Mouse (Mus musculus) MEL (cell line): ENCODE data around the gene Cntrl.

ENCODE experiments used
- CTCF ChIP-seq, 3 experiments: IDR thresholded peaks in 2 of 3; conservative IDR thresholded peaks in 1 of 3; 2 replicates each; pipeline ENCODE4 v1.5.1; 2011 to 2012; ENCODE audit warnings: low read length in 3 of 3, low read depth in 2 of 3, mild to moderate bottlenecking in 2 of 3, improper control_type of control experiment in 1 of 3, inconsistent platforms in 1 of 3, mixed read lengths in 1 of 3, moderate library complexity in 1 of 3; ENCODE audit not compliant: control insufficient read depth in 1 of 3, insufficient read depth in 1 of 3, poor library complexity in 1 of 3, severe bottlenecking in 1 of 3
- E2F4 ChIP-seq: IDR thresholded peaks from 2 replicates; pipeline ENCODE4 v1.6.1; 2011; ENCODE audit warnings: low read depth, low read length, improper control_type of control experiment, borderline replicate concordance
- EP300 ChIP-seq, 2 experiments: IDR thresholded peaks; 2 replicates each; pipeline ENCODE4 v1.6.1; 2011; ENCODE audit warnings: improper control_type of control experiment in 2 of 2, low read length in 2 of 2, low read depth in 1 of 2, mild to moderate bottlenecking in 1 of 2
- GATA1 ChIP-seq: IDR thresholded peaks from 2 replicates; pipeline ENCODE4 v1.6.1; 2011; ENCODE audit warnings: low read depth, low read length, improper control_type of control experiment
- KAT2A ChIP-seq: conservative IDR thresholded peaks from 2 replicates; pipeline ENCODE4 v1.6.1; 2012; ENCODE audit warnings: low read depth, low read length, improper control_type of control experiment, inconsistent platforms
- POLR2AphosphoS2 ChIP-seq: IDR thresholded peaks from 2 replicates; pipeline ENCODE4 v1.6.1; 2011; ENCODE audit warnings: low read length, improper control_type of control experiment
- POLR2AphosphoS5 ChIP-seq: IDR thresholded peaks from 2 replicates; pipeline ENCODE4 v1.6.1; 2012; ENCODE audit warnings: low read depth, borderline replicate concordance, mild to moderate bottlenecking, inconsistent platforms, low read length, moderate library complexity, mixed read lengths
- RCOR1 ChIP-seq: IDR thresholded peaks from 2 replicates; pipeline ENCODE4 v1.6.1; 2012; ENCODE audit warnings: low read depth, mild to moderate bottlenecking, inconsistent platforms, low read length, improper control_type of control experiment

- TF ChIP-seq CTCF (IDR thresholded peaks at IDR 0.05 in 2 of 3, conservative IDR thresholded peaks at IDR 0.05 in 1 of 3; ENCODE audit: control insufficient read depth in 1 of 3, insufficient read depth in 1 of 3, low read depth in 2 of 3, low read length in 3 of 3, poor library complexity in 1 of 3, severe bottlenecking in 1 of 3) (no peak), EP300 (IDR thresholded peaks at IDR 0.05; ENCODE audit: low read depth in 1 of 2, low read length in 2 of 2) (no peak), RCOR1 (no peak), KAT2A (no peak), GATA1 (no peak), E2F4 (no peak), POLR2AphosphoS5 (no peak), POLR2AphosphoS2 (no peak)
Observed at GRCm38 (mm10) chr2:35173666-35174065, 64.4 kb downstream of the Cntrl start.
